Mouse (Mus musculus) cerebellum, adult 2 months (tissue): ENCODE measurements at regions not wholly inside any gene's neighbourhood (a gene's known extent, or its start where the extent isn't known, plus 50 kb on each side); places are given as distances from the start of the nearest gene placed in this dataset.

Source experiments
- CTCF ChIP-seq: fragments of 200-500 bp; IDR thresholded peaks from 2 replicates; pipeline ENCODE4 v1.5.1; 2011; ENCODE audit warnings: low read depth, mild to moderate bottlenecking, control low read depth, low read length, moderate library complexity, borderline replicate concordance; ENCODE audit not compliant: insufficient read depth
- POLR2A ChIP-seq: fragments of 200-500 bp; IDR thresholded peaks from 2 replicates; pipeline ENCODE4 v1.6.1; 2011; ENCODE audit warnings: low read length, control low read depth, borderline replicate concordance; ENCODE audit not compliant: insufficient read depth

DNA sequence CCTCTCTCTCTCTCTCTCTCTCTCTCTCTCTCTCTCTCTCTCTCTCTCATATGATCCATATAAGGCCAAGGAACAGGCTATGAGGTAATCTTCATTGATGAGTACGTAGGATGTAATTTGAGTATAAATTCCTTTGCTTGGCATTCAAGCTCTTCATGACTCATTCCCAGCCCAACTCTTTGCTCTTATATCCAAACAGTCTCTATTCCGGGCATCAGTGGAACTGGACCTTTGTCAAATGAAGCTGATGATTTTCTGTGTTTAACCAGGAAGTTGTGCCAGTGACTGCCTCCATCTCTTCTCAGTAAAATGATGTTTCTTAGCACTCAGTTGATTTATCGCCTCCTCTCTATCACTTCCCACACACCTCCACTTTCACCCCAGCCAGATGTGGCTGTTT, 132.4 kb upstream of the Nmur2 start:
- TF ChIP-seq POLR2A: no peak
- no peak for TF ChIP-seq CTCF
